Mouse (Mus musculus) megakaryocyte, embryonic 14.5 days (primary cell): ENCODE results near the gene Dgat2.

Experiments
- FLI1 ChIP-seq: IDR thresholded peaks from 2 replicates; pipeline ENCODE4 v1.6.1; 2012; ENCODE audit warnings: low read length, inconsistent platforms, mixed read lengths
- GATA1 ChIP-seq: IDR thresholded peaks from 3 replicates; pipeline ENCODE4 v1.6.1; 2012; ENCODE audit warnings: mixed read lengths, low read length, inconsistent platforms, borderline replicate concordance

GRCm38 (mm10) chr7:99120865-99121521 lies 61.5 kb downstream of the Dgat2 start:
- no peak for TF ChIP-seq GATA1
- no peak for TF ChIP-seq FLI1
